Mouse (Mus musculus) testis, adult 2 months (tissue): Measurements from ENCODE around the gene Zcchc24.

ENCODE experiments used
- CTCF ChIP-seq: fragments of 200-500 bp; IDR thresholded peaks from 2 replicates; pipeline ENCODE4 v1.5.1; 2012; ENCODE audit warnings: low read depth, mild to moderate bottlenecking, inconsistent platforms, low read length, moderate library complexity; ENCODE audit not compliant: control insufficient read depth, insufficient read depth, insufficient replicate concordance
- POLR2A ChIP-seq: fragments of 200-500 bp; IDR thresholded peaks from 2 replicates; pipeline ENCODE4 v1.6.1; 2012; ENCODE audit warnings: low read depth, mild to moderate bottlenecking, inconsistent platforms, low read length, moderate library complexity; ENCODE audit not compliant: control insufficient read depth

- no peak for TF ChIP-seq POLR2A
- TF ChIP-seq CTCF = no peak
These were observed 26.8 kb upstream of the Zcchc24 start for GRCm38 (mm10) chr14:25795561-25796174.
